24 mouse cellular contexts compared by ENCODE assay signal in genomic region chr4:45525541-45525940, GRCm38 (mm10). TPM values are rescaled to one million over a fixed set of nuclear protein-coding genes. Genes with fewer than 3 reads are reported as not detected.
A peak's percentile ranks its signal among the peaks of the same experiment; 100 is the strongest.
DNase-seq lines count a peak whose midpoint lies in the region; ATAC-seq and TF ChIP-seq lines count a peak whose summit lies in the region.
"Had no signal": no experiment of that assay in that cellular context is flagged by ENCODE, and none has a peak within 500 bp of the region (broad histone marks: within the 10 kb centered on the region; RNA-seq: fewer than 3 reads in every experiment).

No protein-coding gene starts in this region.

- WGBS in forebrain, embryonic 12.5 days, result 92% methylated on average over 3 of the region's 3 CpGs
- WGBS in forebrain, embryonic 10.5 days, result 90% methylated on average over 3 of the region's 3 CpGs
- 89% methylated on average over 3 of the region's 3 CpGs for WGBS in hindbrain, embryonic 15.5 days
- WGBS in hindbrain, postnatal 0 days, result 94% methylated on average over 3 of the region's 3 CpGs
- WGBS in kidney, embryonic 14.5 days, result 83% methylated on average over 3 of the region's 3 CpGs
- WGBS in forebrain, embryonic 16.5 days, result 94% methylated on average over 3 of the region's 3 CpGs

- no peak for ATAC-seq in forebrain, embryonic 12.5 days (ENCODE audit: low FRiP score)
- no peak for ATAC-seq in hindbrain, embryonic 15.5 days (ENCODE audit: low FRiP score, low read depth)
- no peak for ATAC-seq in hindbrain, postnatal 0 days
- ATAC-seq in kidney, embryonic 14.5 days (ENCODE audit: low FRiP score, low TSS enrichment), result no peak
- no peak for ATAC-seq in forebrain, embryonic 16.5 days
- ATAC-seq: intestine, embryonic 16.5 days had no signal

- no peak overlapping the region for H3K9ac ChIP-seq in forebrain, embryonic 12.5 days
- no peak overlapping the region for H3K9ac ChIP-seq in hindbrain, embryonic 15.5 days
- H3K9ac ChIP-seq in hindbrain, postnatal 0 days (replicated peaks; ENCODE audit: low read length), result no peak overlapping the region
- no peak overlapping the region for H3K9ac ChIP-seq in kidney, embryonic 14.5 days (ENCODE audit: low read depth, low read length)
- H3K9ac ChIP-seq in forebrain, embryonic 16.5 days (replicated peaks; ENCODE audit: low read depth, low read length), result no peak overlapping the region
- H3K9ac ChIP-seq: embryonic facial prominence, embryonic 12.5 days; limb, embryonic 15.5 days; neural tube, embryonic 12.5 days had no signal

- H3K36me3 ChIP-seq in forebrain, embryonic 12.5 days (replicated peaks), result no peaks in the 10 kb centered on the region
- H3K36me3 ChIP-seq in forebrain, embryonic 10.5 days (replicated peaks), result peaks cover 27% of the 10 kb centered on the region
- no peaks in the 10 kb centered on the region for H3K36me3 ChIP-seq in hindbrain, embryonic 15.5 days
- no peaks in the 10 kb centered on the region for H3K36me3 ChIP-seq in hindbrain, postnatal 0 days (ENCODE audit: insufficient read depth, low read length)
- no peaks in the 10 kb centered on the region for H3K36me3 ChIP-seq in kidney, embryonic 14.5 days (ENCODE audit: control insufficient read depth, insufficient read depth, low read length)
- no peaks in the 10 kb centered on the region for H3K36me3 ChIP-seq in forebrain, embryonic 16.5 days (ENCODE audit: control insufficient read depth, insufficient read depth)
- H3K36me3 ChIP-seq: embryonic facial prominence, embryonic 12.5 days; neural tube, embryonic 12.5 days had no signal

- H3K9me3 ChIP-seq in forebrain, embryonic 12.5 days, result no peaks in the 10 kb centered on the region
- H3K9me3 ChIP-seq in forebrain, embryonic 10.5 days, result no peaks in the 10 kb centered on the region
- no peaks in the 10 kb centered on the region for H3K9me3 ChIP-seq in hindbrain, embryonic 15.5 days
- H3K9me3 ChIP-seq in hindbrain, postnatal 0 days (ENCODE audit: low read length), result no peaks in the 10 kb centered on the region
- no peaks in the 10 kb centered on the region for H3K9me3 ChIP-seq in kidney, embryonic 14.5 days (ENCODE audit: control insufficient read depth, low read length)
- no peaks in the 10 kb centered on the region for H3K9me3 ChIP-seq in forebrain, embryonic 16.5 days (ENCODE audit: control insufficient read depth, low read length)
- H3K9me3 ChIP-seq: embryonic facial prominence, embryonic 12.5 days; heart, embryonic 10.5 days; limb, embryonic 15.5 days; midbrain, embryonic 10.5 days; neural tube, embryonic 12.5 days had no signal

- no peak for TF ChIP-seq CTCF in hindbrain, postnatal 0 days (IDR thresholded peaks at IDR 0.05; ENCODE audit: low read depth)

- H3K27me3 ChIP-seq in forebrain, embryonic 12.5 days, result peaks cover 14% of the 10 kb centered on the region; the same call in 1 of the 2 replicates
- H3K27me3 ChIP-seq in forebrain, embryonic 10.5 days (ENCODE audit: poor library complexity, severe bottlenecking), result peaks cover 26% of the 10 kb centered on the region
- H3K27me3 ChIP-seq in hindbrain, embryonic 15.5 days, result no peaks in the 10 kb centered on the region
- H3K27me3 ChIP-seq in hindbrain, postnatal 0 days (ENCODE audit: insufficient read depth, low read length), result no peaks in the 10 kb centered on the region
- H3K27me3 ChIP-seq in kidney, embryonic 14.5 days (ENCODE audit: control insufficient read depth, insufficient read depth, low read length), result no peaks in the 10 kb centered on the region
- H3K27me3 ChIP-seq in forebrain, embryonic 16.5 days (replicated peaks; ENCODE audit: control insufficient read depth, insufficient read depth, low read length), result no peaks in the 10 kb centered on the region
- H3K27me3 ChIP-seq: embryonic facial prominence, embryonic 12.5 days; limb, embryonic 15.5 days had no signal

- H3K4me2 ChIP-seq in forebrain, embryonic 12.5 days, result peak overlapping the region; percentile 87
- H3K4me2 ChIP-seq in hindbrain, embryonic 15.5 days, result peak overlapping the region; percentile 88; the same call in 1 of the 2 replicates
- no peak overlapping the region; the same call in 1 of the 2 replicates for H3K4me2 ChIP-seq in hindbrain, postnatal 0 days (ENCODE audit: low read depth, low read length)
- H3K4me2 ChIP-seq in kidney, embryonic 14.5 days (replicated peaks; ENCODE audit: low read depth, low read length), result no peak overlapping the region
- H3K4me2 ChIP-seq in forebrain, embryonic 16.5 days (ENCODE audit: low read length), result peak overlapping the region; percentile 66
- H3K4me2 ChIP-seq: embryonic facial prominence, embryonic 12.5 days; limb, embryonic 15.5 days; neural tube, embryonic 12.5 days had no signal

- DNase-seq in forebrain, embryonic 10.5 days (ENCODE audit: extremely low spot score, low spot score), result no peak
- DNase-seq in hindbrain, postnatal 0 days (ENCODE audit: low spot score), result no peak
- peak; percentile 37 for DNase-seq in kidney, postnatal 14 days
- DNase-seq in urinary bladder, adult 18-20 months (ENCODE audit: low spot score in 2 of 2), result no peak
- DNase-seq: adrenal gland, postnatal 14 days; cerebellum, adult 2 months; cerebellum, postnatal 25 days; gastrocnemius, adult 2 months; lung, adult 18-20 months; lung, postnatal 10 days; right cerebral cortex, postnatal 14 days; thymus, adult 2 months; thymus, postnatal 4 days had no signal

- H3K27ac ChIP-seq in forebrain, embryonic 12.5 days, result no peak overlapping the region
- H3K27ac ChIP-seq in forebrain, embryonic 10.5 days, result no peak overlapping the region
- no peak overlapping the region for H3K27ac ChIP-seq in hindbrain, embryonic 15.5 days (replicated peaks)
- no peak overlapping the region for H3K27ac ChIP-seq in hindbrain, postnatal 0 days
- H3K27ac ChIP-seq in kidney, embryonic 14.5 days (ENCODE audit: low read depth, low read length), result no peak overlapping the region
- H3K27ac ChIP-seq in forebrain, embryonic 16.5 days (ENCODE audit: low read length), result no peak overlapping the region
- H3K27ac ChIP-seq: embryonic facial prominence, embryonic 12.5 days; gastrocnemius, adult 2 months; heart, embryonic 10.5 days; limb, embryonic 15.5 days; midbrain, embryonic 10.5 days; neural tube, embryonic 12.5 days; stomach, postnatal 0 days had no signal

- H3K4me1 ChIP-seq in forebrain, embryonic 12.5 days, result peaks cover 67% of the 10 kb centered on the region
- peaks cover 83% of the 10 kb centered on the region for H3K4me1 ChIP-seq in forebrain, embryonic 10.5 days
- H3K4me1 ChIP-seq in hindbrain, embryonic 15.5 days (replicated peaks), result peaks cover 51% of the 10 kb centered on the region
- H3K4me1 ChIP-seq in hindbrain, postnatal 0 days (ENCODE audit: insufficient read depth, low read length), result peaks cover 12% of the 10 kb centered on the region; the same call in 1 of the 2 replicates
- H3K4me1 ChIP-seq in kidney, embryonic 14.5 days (ENCODE audit: control insufficient read depth, insufficient read depth, low read length), result peaks cover 46% of the 10 kb centered on the region
- peaks cover 51% of the 10 kb centered on the region for H3K4me1 ChIP-seq in forebrain, embryonic 16.5 days (replicated peaks; ENCODE audit: control insufficient read depth, insufficient read depth, low read length)

- no peak overlapping the region for H3K4me3 ChIP-seq in forebrain, embryonic 12.5 days (replicated peaks)
- no peak overlapping the region for H3K4me3 ChIP-seq in forebrain, embryonic 10.5 days
- no peak overlapping the region for H3K4me3 ChIP-seq in hindbrain, embryonic 15.5 days
- H3K4me3 ChIP-seq in hindbrain, postnatal 0 days (ENCODE audit: low read length), result no peak overlapping the region
- no peak overlapping the region for H3K4me3 ChIP-seq in kidney, embryonic 14.5 days (ENCODE audit: low read length)
- H3K4me3 ChIP-seq in forebrain, embryonic 16.5 days (replicated peaks; ENCODE audit: low read length), result peak overlapping the region; percentile 12
- H3K4me3 ChIP-seq: embryonic facial prominence, embryonic 12.5 days; gastrocnemius, adult 2 months; heart, embryonic 10.5 days; limb, embryonic 15.5 days; midbrain, embryonic 10.5 days; neural tube, embryonic 12.5 days had no signal

RNA-seq across cellular contexts. Expression of gene Shb, which starts 6.7 kb away (rescaled TPM):
- polyA plus RNA-seq in forebrain, embryonic 12.5 days (2016; fragmentation: Nextera tagmentation; extraction: Ambion mirVana), result 10.4 and 13.6 TPM in 2 replicates
- polyA plus RNA-seq in forebrain, embryonic 10.5 days (2016; fragmentation: Nextera tagmentation; extraction: Ambion mirVana), result 2.8 and 3.0 TPM in 2 replicates
- 5.4 and 7.2 TPM in 2 replicates for polyA plus RNA-seq in hindbrain, embryonic 15.5 days (2015; fragmentation: Nextera tagmentation; extraction: Ambion mirVana)
- total RNA-seq in hindbrain, postnatal 0 days (2014; rRNA removed), result 29.0 and 33.6 TPM in 2 replicates
- polyA plus RNA-seq in hindbrain, postnatal 0 days (2015; fragmentation: Nextera tagmentation; extraction: Ambion mirVana), result 5.5 and 6.1 TPM in 2 replicates
- 6.0 and 6.1 TPM in 2 replicates for polyA plus RNA-seq in kidney, embryonic 14.5 days (2014; fragmentation: Nextera tagmentation; extraction: Ambion mirVana)
- 5.8 and 7.0 TPM in 2 replicates for polyA plus RNA-seq in forebrain, embryonic 16.5 days (2015; fragmentation: Nextera tagmentation; extraction: Ambion mirVana)

Comparison
In these comparisons a context has a peak if more than half of its experiments do, and no peak if none do; other contexts are left out.
1. H3K4me2 ChIP-seq: peak in forebrain, embryonic 12.5 days (single experiment), hindbrain, embryonic 15.5 days (single experiment) and forebrain, embryonic 16.5 days (single experiment); none in hindbrain, postnatal 0 days (single experiment) and kidney, embryonic 14.5 days (single experiment).